Comparison of ENCODE assay signal across 8 mouse cellular contexts in genomic region chr12:102949395-102950208, GRCm38 (mm10). TPM values are rescaled to one million over a fixed set of nuclear protein-coding genes. Genes with fewer than 3 reads are reported as not detected.
A peak's percentile ranks its signal among the peaks of the same experiment; 100 is the strongest.
DNase-seq lines count a peak whose midpoint lies in the region; ATAC-seq and TF ChIP-seq lines count a peak whose summit lies in the region.

No protein-coding gene starts in this region.

- TF ChIP-seq CTCF in cerebellum, adult 2 months (IDR thresholded peaks at IDR 0.05; ENCODE audit: borderline replicate concordance, insufficient read depth, low read depth, low read length), result no peak

- H3K9me3 ChIP-seq in intestine, embryonic 16.5 days (ENCODE audit: control insufficient read depth, low read length), result no peaks in the 10 kb centered on the region
- no peaks in the 10 kb centered on the region for H3K9me3 ChIP-seq in midbrain, embryonic 11.5 days (ENCODE audit: control insufficient read depth, low read length)
- H3K9me3 ChIP-seq in stomach, embryonic 15.5 days, result no peaks in the 10 kb centered on the region

- peak overlapping the region; percentile 76 for H3K4me3 ChIP-seq in cerebellum, adult 2 months (replicated peaks; ENCODE audit: insufficient read depth, low read depth, low read length)
- peak overlapping the region; percentile 56 for H3K4me3 ChIP-seq in intestine, embryonic 16.5 days (ENCODE audit: low read length)
- peak overlapping the region; percentile 56 for H3K4me3 ChIP-seq in midbrain, embryonic 11.5 days (ENCODE audit: low read depth, low read length)
- peak overlapping the region; percentile 51 for H3K4me3 ChIP-seq in stomach, embryonic 15.5 days (replicated peaks)

- no peaks in the 10 kb centered on the region for H3K36me3 ChIP-seq in intestine, embryonic 16.5 days (ENCODE audit: control insufficient read depth, insufficient read depth, low read length)
- H3K36me3 ChIP-seq in midbrain, embryonic 11.5 days (ENCODE audit: control insufficient read depth, insufficient read depth, low read length), result no peaks in the 10 kb centered on the region
- H3K36me3 ChIP-seq in stomach, embryonic 15.5 days, result no peaks in the 10 kb centered on the region

- H3K27me3 ChIP-seq in cerebellum, adult 2 months (ENCODE audit: control insufficient read depth, insufficient read depth, low read length), result no peaks in the 10 kb centered on the region
- H3K27me3 ChIP-seq in intestine, embryonic 16.5 days (replicated peaks; ENCODE audit: control insufficient read depth, insufficient read depth, low read length), result peaks cover 11% of the 10 kb centered on the region
- H3K27me3 ChIP-seq in midbrain, embryonic 11.5 days (ENCODE audit: control insufficient read depth, insufficient read depth, low read length), result no peaks in the 10 kb centered on the region
- 0 out of 2 replicates have a peak, but pooled peaks cover 5% of the 10 kb centered on the region for H3K27me3 ChIP-seq in stomach, embryonic 15.5 days (replicated peaks)

- peak overlapping the region; percentile 43; the same call in 1 of the 2 replicates for H3K9ac ChIP-seq in intestine, embryonic 16.5 days (ENCODE audit: low read depth, low read length)
- H3K9ac ChIP-seq in midbrain, embryonic 11.5 days (ENCODE audit: low read length), result peak overlapping the region; percentile 59
- H3K9ac ChIP-seq in stomach, embryonic 15.5 days, result no peak overlapping the region

- WGBS in cerebellum, adult 2 months, result under 1% methylated on average over 42 of the region's 42 CpGs
- under 1% methylated on average over 42 of the region's 42 CpGs for WGBS in intestine, embryonic 16.5 days
- WGBS in midbrain, embryonic 11.5 days, result 1% methylated on average over 41 of the region's 42 CpGs
- WGBS in stomach, embryonic 15.5 days, result under 1% methylated on average over 42 of the region's 42 CpGs

- no peaks in the 10 kb centered on the region for H3K4me1 ChIP-seq in cerebellum, adult 2 months (ENCODE audit: control insufficient read depth, insufficient read depth, low read length)
- peaks cover 11% of the 10 kb centered on the region for H3K4me1 ChIP-seq in intestine, embryonic 16.5 days (ENCODE audit: control insufficient read depth, insufficient read depth, low read length)
- peaks cover 4% of the 10 kb centered on the region; the same call in 1 of the 2 replicates for H3K4me1 ChIP-seq in midbrain, embryonic 11.5 days (ENCODE audit: control insufficient read depth, insufficient read depth, low read length)
- peaks cover 10% of the 10 kb centered on the region for H3K4me1 ChIP-seq in stomach, embryonic 15.5 days

- peak; percentile 35; the same call in 1 of the 2 replicates for TF ChIP-seq POLR2A in cerebellum, adult 2 months (IDR thresholded peaks at IDR 0.05; ENCODE audit: borderline replicate concordance, insufficient read depth, low read length)

- ATAC-seq in frontal cortex, adult (ENCODE audit: low TSS enrichment), result peak; percentile 73
- peak; percentile 86 for ATAC-seq in intestine, embryonic 16.5 days
- ATAC-seq in midbrain, embryonic 11.5 days (ENCODE audit: low FRiP score), result peak; percentile 89
- ATAC-seq in stomach, embryonic 15.5 days (ENCODE audit: insufficient read depth, low FRiP score, low read depth), result peak; percentile 62

- intact Hi-C loops in left cerebral cortex, postnatal 25 days (cut with DNase I), result loop anchor here (2.0 to 5.0 kb wide), 3 partner anchors 63 to 113 kb away; partner anchors contain the start of gene Btbd7

- H3K4me2 ChIP-seq in intestine, embryonic 16.5 days (ENCODE audit: low read depth, low read length), result peak overlapping the region; percentile 91
- peak overlapping the region; percentile 91 for H3K4me2 ChIP-seq in midbrain, embryonic 11.5 days
- H3K4me2 ChIP-seq in stomach, embryonic 15.5 days, result peak overlapping the region; percentile 95

- H3K27ac ChIP-seq in cerebellum, adult 2 months (ENCODE audit: insufficient read depth, low read length), result peak overlapping the region; percentile 69
- no peak overlapping the region for H3K27ac ChIP-seq in intestine, embryonic 16.5 days (ENCODE audit: low read length)
- H3K27ac ChIP-seq in midbrain, embryonic 11.5 days (ENCODE audit: low read depth, low read length), result peak overlapping the region; percentile 87
- no peak overlapping the region for H3K27ac ChIP-seq in stomach, embryonic 15.5 days

- peak; percentile 75 for DNase-seq in embryo, embryonic 10 days (ENCODE audit: low spot score)
- no peak for DNase-seq in embryo, embryonic 9.5 days (ENCODE audit: extremely low spot score)
- DNase-seq in cerebellum, adult 2 months, result peak; percentile 79 to 83
- DNase-seq in left cerebral cortex, postnatal 25 days (ENCODE audit: low spot score in 2 of 2), result peak; percentile 72 to 90
- peak; percentile 97 for DNase-seq in midbrain, embryonic 11.5 days (ENCODE audit: low spot score, missing footprints)

RNA-seq across cellular contexts. Expression of gene Unc79, which starts 0.9 kb away (rescaled TPM):
- polyA plus RNA-seq in cerebellum, adult 2 months (2012; rRNA removed), result 26.1 and 28.2 TPM in 2 replicates
- polyA plus RNA-seq in intestine, embryonic 16.5 days (2015; fragmentation: Nextera tagmentation; extraction: Ambion mirVana), result 0.27 and 0.54 TPM in 2 replicates
- 10 to 100 TPM; 52.1 to 58.6 TPM for total RNA-seq in left cerebral cortex, postnatal 25 days (2021)
- 2.6 and 2.9 TPM in 2 replicates for polyA plus RNA-seq in midbrain, embryonic 11.5 days (2014; fragmentation: Nextera tagmentation; extraction: Ambion mirVana)
- 0.43 and 0.48 TPM in 2 replicates for polyA plus RNA-seq in stomach, embryonic 15.5 days (2015; fragmentation: Nextera tagmentation; extraction: Ambion mirVana)

RNA-seq across cellular contexts. Expression of gene Cox8c, which starts 50.5 kb away (rescaled TPM):
- not detected in 2 replicates for polyA plus RNA-seq in cerebellum, adult 2 months (2012; rRNA removed)
- polyA plus RNA-seq in intestine, embryonic 16.5 days (2015; fragmentation: Nextera tagmentation; extraction: Ambion mirVana), result not detected in 2 replicates
- not detected for total RNA-seq in left cerebral cortex, postnatal 25 days (2021)
- not detected in 2 replicates for polyA plus RNA-seq in midbrain, embryonic 11.5 days (2014; fragmentation: Nextera tagmentation; extraction: Ambion mirVana)
- not detected in 2 replicates for polyA plus RNA-seq in stomach, embryonic 15.5 days (2015; fragmentation: Nextera tagmentation; extraction: Ambion mirVana)

Comparison
In these comparisons a context has a peak if more than half of its experiments do, and no peak if none do; other contexts are left out.
1. H3K27ac ChIP-seq: peak in cerebellum, adult 2 months (single experiment) and midbrain, embryonic 11.5 days (single experiment); none in intestine, embryonic 16.5 days (single experiment) and stomach, embryonic 15.5 days (single experiment).
2. Peak in every context shown above with its lines, with median percentiles within 50 percentile points of each other: H3K4me3 ChIP-seq, ATAC-seq and H3K4me2 ChIP-seq.